Mouse (Mus musculus) forebrain, embryonic 15.5 days (tissue): ENCODE data around the gene Mvd. TPM values are rescaled to one million over a fixed set of nuclear protein-coding genes. Genes with fewer than 3 reads are reported as not detected.

Experiments
- ATAC-seq: fragments of 200-750 bp; cut with Nextera tagmentation; replicated peaks from 2 replicates; pipeline ENCODE4 v1.8.0; 2017; ENCODE audit warnings: mild to moderate bottlenecking, moderate TSS enrichment, moderate library complexity
- H3K27ac ChIP-seq: fragments of 300-500 bp; sonication (generic); replicated peaks from 2 replicates; pipeline ENCODE4 v1.5.1; 2015; ENCODE audit warnings: mild to moderate bottlenecking, inconsistent platforms
- H3K27me3 ChIP-seq: fragments of 300-500 bp; sonication (generic); 2 replicates; pipeline ENCODE4 v1.6.1; 2015; ENCODE audit warnings: inconsistent platforms
- H3K36me3 ChIP-seq: fragments of 300-500 bp; sonication (generic); 2 replicates; pipeline ENCODE4 v1.6.1; 2015; ENCODE audit warnings: mild to moderate bottlenecking, inconsistent platforms
- H3K4me1 ChIP-seq: fragments of 300-500 bp; sonication (generic); 2 replicates; pipeline ENCODE4 v1.6.1; 2015; ENCODE audit warnings: inconsistent platforms
- H3K4me2 ChIP-seq: fragments of 300-500 bp; sonication (generic); replicated peaks from 2 replicates; pipeline ENCODE4 v1.6.1; 2015; ENCODE audit warnings: mild to moderate bottlenecking, inconsistent platforms
- H3K4me3 ChIP-seq: fragments of 300-500 bp; sonication (generic); 2 replicates; pipeline ENCODE4 v1.5.1; 2015; ENCODE audit warnings: mild to moderate bottlenecking, inconsistent platforms
- H3K9ac ChIP-seq: fragments of 300-500 bp; sonication (generic); replicated peaks from 2 replicates; pipeline ENCODE4 v1.6.1; 2015; ENCODE audit warnings: mild to moderate bottlenecking, inconsistent platforms
- H3K9me3 ChIP-seq: fragments of 300-500 bp; sonication (generic); 2 replicates; pipeline ENCODE4 v1.6.1; 2016; ENCODE audit warnings: inconsistent platforms
- WGBS: fragments of 180-500 bp; shearing (Covaris S2); methylation state at CpG from one replicate; pipeline ENCODE4 v1.1.7; 2015; ENCODE audit warnings: mixed read lengths; 5-methylcytosine and 5-hydroxymethylcytosine counted together
- microRNA-seq: library from miRNA; unstranded; fragments of <30 nt; microRNA quantifications from one replicate; pipeline ENCODE4, GENCODE M21; 2016
- polyA plus RNA-seq: library from polyadenylated mRNA; unstranded; fragments of >200 nt; fragmentation: Nextera tagmentation; extraction: Ambion mirVana; gene quantifications from 2 replicates; pipeline ENCODE4 v1.2.1, GENCODE M21; 2015

The Mvd gene
- polyA plus RNA-seq, 1 experiment from 2014 or later = 50.3 TPM

DNA sequence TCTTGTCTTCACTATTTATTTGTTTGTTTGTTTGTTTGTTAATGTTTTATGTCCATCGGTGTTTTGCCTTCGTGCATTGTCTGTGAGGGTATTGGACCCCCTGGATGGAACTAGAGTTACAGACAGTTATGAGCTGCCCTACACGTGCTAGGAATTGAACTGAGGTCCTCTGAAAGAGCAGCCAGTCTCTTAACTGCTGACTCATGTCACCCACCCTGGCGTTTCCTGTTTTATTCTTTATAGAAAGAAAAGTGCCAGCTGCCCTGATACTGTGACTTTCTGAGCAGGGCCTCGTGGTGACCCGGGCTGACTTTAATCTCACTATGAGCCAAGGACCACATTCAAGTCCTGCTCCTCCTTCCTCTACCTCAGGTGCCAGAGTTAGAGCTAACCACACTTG, 27.7 kb downstream of the Mvd start:
- H3K27ac ChIP-seq = no peak overlapping the region
- H3K4me3 ChIP-seq = no peak overlapping the region

DNA sequence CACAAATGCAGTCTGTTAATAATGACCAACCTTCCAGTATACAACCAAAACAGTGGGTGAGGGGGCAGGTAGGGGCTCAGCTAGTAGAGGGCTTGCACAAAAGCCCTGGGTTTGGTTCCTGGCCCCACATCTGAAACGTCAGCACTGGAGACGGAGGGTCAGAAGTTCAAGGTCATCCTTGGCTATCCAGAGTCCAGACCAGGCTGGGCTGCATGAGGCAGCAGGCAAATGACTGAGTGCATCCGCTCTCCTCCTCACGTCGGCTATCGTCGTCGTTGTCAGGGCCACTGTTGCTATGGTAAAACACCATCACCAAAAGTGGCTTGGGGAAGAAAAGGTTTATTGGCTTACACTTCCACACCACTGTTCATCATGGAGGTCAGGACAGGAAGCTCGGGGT, 28.9 kb downstream of the Mvd start:
- Histone ChIP-seq H3K27me3 (no peaks in the 10 kb centered on the region), H3K4me3 (no peak overlapping the region), H3K27ac (no peak overlapping the region), H3K9ac (no peak overlapping the region), H3K36me3 (peaks cover 83% of the 10 kb centered on the region), H3K4me2 (no peak overlapping the region), H3K9me3 (no peaks in the 10 kb centered on the region), H3K4me1 (no peaks in the 10 kb centered on the region)
- WGBS = 91% methylated on average over 9 of the region's 9 CpGs
- ATAC-seq = no peak

More for the DNA sequence above, 27.7 kb downstream of the Mvd start:
- WGBS = 92% methylated on average over 6 of the region's 6 CpGs
- H3K4me1 ChIP-seq = no peaks in the 10 kb centered on the region
- no peak overlapping the region for H3K9ac ChIP-seq
- no peak for ATAC-seq
- peaks cover 71% of the 10 kb centered on the region for H3K36me3 ChIP-seq
- no peak overlapping the region for H3K4me2 ChIP-seq
- no peaks in the 10 kb centered on the region for H3K27me3 ChIP-seq
- H3K9me3 ChIP-seq = no peaks in the 10 kb centered on the region

DNA sequence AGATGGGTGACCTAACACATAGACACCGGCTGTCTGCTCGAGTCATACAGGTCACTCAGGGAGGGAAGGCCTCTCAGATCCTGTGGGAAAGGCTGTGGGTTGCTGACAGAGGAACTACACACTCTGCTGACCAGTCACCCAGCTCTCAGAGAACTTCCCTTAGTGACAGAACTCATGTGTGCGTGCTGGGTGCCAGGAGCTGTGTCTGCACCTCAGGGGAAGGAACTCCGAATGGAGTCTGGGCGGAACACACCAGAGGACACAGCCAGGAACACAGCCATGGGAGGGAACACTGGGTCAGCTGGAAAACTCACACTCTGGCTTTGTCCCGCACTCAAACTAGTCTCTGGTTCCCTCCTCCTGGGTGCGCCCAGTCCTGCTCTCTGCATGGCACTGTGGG, 35.5 kb downstream of the Mvd start:
- Histone ChIP-seq H3K27ac (no peak overlapping the region), H3K4me2 (no peak overlapping the region), H3K27me3 (no peaks in the 10 kb centered on the region), H3K4me3 (no peak overlapping the region), H3K4me1 (no peaks in the 10 kb centered on the region), H3K36me3 (peaks cover 96% of the 10 kb centered on the region), H3K9ac (no peak overlapping the region), H3K9me3 (no peaks in the 10 kb centered on the region)
- no peak for ATAC-seq
- 92% methylated on average over 7 of the region's 7 CpGs for WGBS

DNA sequence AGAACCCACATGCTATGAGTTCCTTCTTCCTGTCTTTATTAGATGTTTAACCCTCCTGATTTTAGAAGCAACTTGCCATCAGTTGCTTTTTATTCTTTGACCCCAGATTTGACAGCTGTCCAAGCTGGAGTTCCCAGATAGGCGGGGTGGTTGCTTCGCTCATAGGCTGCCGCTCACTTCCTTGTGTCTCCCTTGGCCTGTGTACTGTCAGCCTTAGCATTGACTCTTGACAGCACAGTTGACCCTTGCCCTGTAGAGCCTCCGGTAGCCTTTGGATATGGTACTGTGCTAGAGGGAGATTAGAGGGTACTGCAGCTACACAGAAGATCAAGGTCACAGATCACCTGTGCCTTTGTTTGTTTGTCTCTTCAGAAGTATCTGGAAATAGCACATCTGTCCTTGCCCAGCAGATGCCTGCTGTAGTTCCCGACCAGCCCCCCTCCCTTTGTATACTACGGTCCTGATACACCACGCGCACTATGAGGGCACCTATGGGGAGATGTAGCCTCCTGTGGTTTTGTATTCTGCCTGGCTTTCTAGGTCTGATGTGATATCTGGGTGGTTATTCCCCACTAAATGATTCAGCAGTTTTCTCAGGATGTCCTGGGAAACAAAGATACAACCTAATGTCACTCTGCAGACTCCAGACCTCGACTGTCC, 37.9 kb downstream of the Mvd start:
- no peak for ATAC-seq
- WGBS = 93% methylated on average over 9 of the region's 9 CpGs

DNA sequence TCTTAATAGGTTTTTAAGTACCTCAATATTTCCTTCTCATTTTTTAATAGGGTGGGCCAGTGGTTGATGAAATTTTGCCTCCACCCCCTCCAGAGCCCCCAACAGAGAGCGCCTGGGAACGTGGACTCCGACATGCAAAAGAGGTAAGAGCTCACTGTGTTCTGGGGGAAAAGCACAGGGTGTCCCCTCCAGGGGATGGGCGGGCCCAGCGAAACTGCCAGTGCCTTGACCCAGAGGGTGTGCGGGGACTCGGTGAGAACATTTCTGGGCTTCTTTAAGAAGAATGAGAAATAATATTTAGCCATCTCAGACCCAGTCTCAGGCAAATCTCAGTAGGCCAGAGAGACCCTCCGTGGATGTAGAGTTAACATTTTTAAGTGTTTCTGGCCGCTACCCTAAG, 45.0 kb downstream of the Mvd start:
- Histone ChIP-seq H3K4me1 (0 out of 2 replicates have a peak, but pooled peaks cover 2% of the 10 kb centered on the region), H3K9me3 (no peaks in the 10 kb centered on the region), H3K36me3 (peaks cover 66% of the 10 kb centered on the region), H3K4me3 (no peak overlapping the region), H3K27ac (no peak overlapping the region), H3K27me3 (no peaks in the 10 kb centered on the region), H3K4me2 (no peak overlapping the region), H3K9ac (no peak overlapping the region)
- no peak for ATAC-seq
- WGBS = 96% methylated on average over 9 of the region's 9 CpGs

More for the DNA sequence above, 37.9 kb downstream of the Mvd start:
- H3K4me2 ChIP-seq = no peak overlapping the region
- H3K27me3 ChIP-seq = no peaks in the 10 kb centered on the region
- H3K9me3 ChIP-seq = no peaks in the 10 kb centered on the region
- no peak overlapping the region for H3K27ac ChIP-seq
- H3K9ac ChIP-seq = no peak overlapping the region
- H3K36me3 ChIP-seq = peaks cover 97% of the 10 kb centered on the region
- H3K4me3 ChIP-seq = no peak overlapping the region
- H3K4me1 ChIP-seq = no peaks in the 10 kb centered on the region

DNA sequence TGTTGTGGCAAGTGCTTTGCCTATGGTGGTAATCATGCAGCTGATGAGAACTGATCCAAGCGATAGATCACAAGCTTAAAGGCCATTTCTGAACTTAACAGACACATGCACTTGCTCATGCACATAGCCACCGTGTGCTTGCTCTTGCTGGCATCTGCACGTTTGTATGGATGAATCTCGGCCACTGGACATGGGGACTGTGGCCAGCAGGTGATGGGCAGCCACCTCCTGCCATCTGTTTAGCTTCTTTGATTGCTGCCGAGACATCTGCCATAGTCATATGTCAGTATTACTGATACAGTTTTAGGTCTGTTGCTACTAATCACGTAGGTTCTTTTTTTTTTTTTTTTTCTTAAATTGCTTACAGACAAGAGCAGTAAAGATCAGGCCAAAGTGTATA, 47.9 kb downstream of the Mvd start:
- Histone ChIP-seq H3K4me3 (no peak overlapping the region), H3K4me2 (no peak overlapping the region), H3K36me3 (peaks cover 59% of the 10 kb centered on the region), H3K27ac (no peak overlapping the region), H3K9ac (no peak overlapping the region), H3K9me3 (no peaks in the 10 kb centered on the region), H3K27me3 (no peaks in the 10 kb centered on the region), H3K4me1 (0 out of 2 replicates have a peak, but pooled peaks cover 2% of the 10 kb centered on the region)
- ATAC-seq = no peak
- 85% methylated on average over 6 of the region's 6 CpGs for WGBS

DNA sequence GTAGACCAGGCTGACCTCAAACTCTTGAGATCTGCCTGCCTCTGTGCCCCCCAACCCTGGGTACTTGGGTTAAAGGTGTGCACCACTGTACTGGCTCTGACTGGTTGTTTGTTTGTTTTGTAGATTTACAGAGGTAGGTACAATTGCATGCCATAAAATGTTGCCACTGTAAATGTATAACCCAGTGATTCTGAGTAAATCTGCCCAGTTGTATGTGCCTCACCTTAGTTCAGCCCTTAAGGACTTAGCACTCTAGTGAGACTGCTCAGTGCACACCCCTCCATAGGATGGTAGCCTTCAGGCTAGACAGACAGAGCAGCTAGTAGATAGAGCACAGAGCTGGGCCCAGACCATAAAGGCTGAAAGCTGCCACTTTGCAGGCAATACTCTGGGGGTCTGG, 49.5 kb downstream of the Mvd start:
- H3K9ac ChIP-seq = no peak overlapping the region
- ATAC-seq = no peak
- no peaks in the 10 kb centered on the region for H3K27me3 ChIP-seq
- no peak overlapping the region for H3K4me2 ChIP-seq
- H3K4me1 ChIP-seq = 0 out of 2 replicates have a peak, but pooled peaks cover 2% of the 10 kb centered on the region
- H3K4me3 ChIP-seq = no peak overlapping the region
- H3K9me3 ChIP-seq = no peaks in the 10 kb centered on the region
- H3K27ac ChIP-seq = no peak overlapping the region
- peaks cover 55% of the 10 kb centered on the region for H3K36me3 ChIP-seq

DNA sequence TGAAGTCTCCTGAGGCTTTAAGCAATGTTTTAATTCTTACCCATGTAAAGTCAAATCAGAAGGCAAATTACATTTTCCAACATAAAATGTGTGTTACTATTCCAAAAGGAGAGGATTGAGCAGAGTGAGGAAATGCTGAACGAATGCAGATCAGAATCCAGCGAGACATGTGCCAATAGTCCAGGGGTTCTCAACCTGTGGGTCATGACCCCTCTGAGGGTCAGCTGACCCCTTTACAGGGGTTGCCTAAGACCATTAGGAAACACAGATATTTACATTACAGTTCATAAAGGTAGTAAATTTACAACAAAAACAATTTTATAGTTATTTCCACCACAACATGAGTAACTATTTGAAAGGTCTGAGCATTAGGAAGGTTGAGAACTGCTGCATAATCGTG, 52.5 kb downstream of the Mvd start:
- Histone ChIP-seq H3K9ac (no peak overlapping the region), H3K27me3 (no peaks in the 10 kb centered on the region), H3K4me2 (no peak overlapping the region), H3K4me3 (no peak overlapping the region), H3K27ac (no peak overlapping the region), H3K9me3 (no peaks in the 10 kb centered on the region), H3K36me3 (peaks cover 69% of the 10 kb centered on the region), H3K4me1 (0 out of 2 replicates have a peak, but pooled peaks cover 2% of the 10 kb centered on the region)
- ATAC-seq = no peak
- WGBS = 91% methylated on average over 3 of the region's 3 CpGs

DNA sequence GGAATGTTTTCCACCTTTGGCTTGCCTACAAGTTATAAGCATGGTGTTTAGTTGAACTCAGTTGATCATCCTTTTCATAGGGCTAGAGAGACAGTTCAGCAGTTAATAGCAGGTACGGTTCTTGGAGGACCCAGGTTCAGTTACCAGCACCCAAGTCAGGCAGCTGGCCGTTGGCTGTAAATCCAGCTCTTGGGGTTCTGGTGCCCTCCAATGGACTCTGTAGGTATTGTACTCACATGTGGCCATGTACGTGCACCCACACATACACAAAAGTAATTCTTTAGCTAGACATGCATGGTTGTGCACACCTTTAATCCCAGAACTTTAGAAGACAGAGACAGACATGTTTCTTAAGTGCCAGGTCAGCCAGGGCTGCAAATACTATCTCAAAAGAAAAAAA, 53.9 kb downstream of the Mvd start:
- H3K9me3 ChIP-seq = no peaks in the 10 kb centered on the region
- H3K4me2 ChIP-seq = no peak overlapping the region
- H3K4me1 ChIP-seq = no peaks in the 10 kb centered on the region
- H3K27ac ChIP-seq = no peak overlapping the region
- H3K27me3 ChIP-seq = no peaks in the 10 kb centered on the region
- peaks cover 81% of the 10 kb centered on the region for H3K36me3 ChIP-seq
- no peak for ATAC-seq
- no peak overlapping the region for H3K9ac ChIP-seq
- no peak overlapping the region for H3K4me3 ChIP-seq
- WGBS = 88% methylated on average over 3 of the region's 3 CpGs

Small RNA genes within 50 kb of the gene (microRNA-seq; reads per million reads assigned to microRNA genes)
- gene Gm24366 = not detected

Other genes starting within 250 kb of the Mvd start
- gene Zfpm1, start 161.3 kb downstream of the Mvd start, polyA plus RNA-seq = 0.89 and 0.92 TPM in 2 replicates
- not detected in 2 replicates for gene Trhr2, start 82.7 kb downstream of the Mvd start, polyA plus RNA-seq
- 48.4 and 50.1 TPM in 2 replicates for gene Zc3h18, start 66.8 kb downstream of the Mvd start, polyA plus RNA-seq
- gene Il17c, start 21.4 kb downstream of the Mvd start, polyA plus RNA-seq = not detected in 2 replicates
- gene Cyba, start 10.5 kb downstream of the Mvd start, polyA plus RNA-seq = 30.1 and 32.8 TPM in 2 replicates
- gene Snai3, start 17.3 kb upstream of the Mvd start, polyA plus RNA-seq = not detected in 2 replicates
- 40.2 and 44.8 TPM in 2 replicates for gene Rnf166, start 32.6 kb upstream of the Mvd start, polyA plus RNA-seq
- gene Ctu2, start 32.7 kb upstream of the Mvd start, polyA plus RNA-seq = 79.0 and 84.4 TPM in 2 replicates
- gene Piezo1, start 107.9 kb upstream of the Mvd start, polyA plus RNA-seq = 2.1 and 2.6 TPM in 2 replicates
- gene Cdt1, start 124.6 kb upstream of the Mvd start, polyA plus RNA-seq = 14.6 and 16.3 TPM in 2 replicates
- 187 TPM in 2 replicates for gene Aprt, start 133.5 kb upstream of the Mvd start, polyA plus RNA-seq
- 4.4 and 4.5 TPM in 2 replicates for gene Galns, start 168.0 kb upstream of the Mvd start, polyA plus RNA-seq
- gene Trappc2l, start 168.2 kb upstream of the Mvd start, polyA plus RNA-seq = 80.4 and 87.9 TPM in 2 replicates
- not detected in 2 replicates for gene Pabpn1l, start 179.3 kb upstream of the Mvd start, polyA plus RNA-seq